Mouse (Mus musculus) macrophage (primary cell): ENCODE results near the gene Slc16a10. TPM values are rescaled to one million over a fixed set of nuclear protein-coding genes. Genes with fewer than 3 reads are reported as not detected.
A peak's percentile ranks its signal among the peaks of the same experiment; 100 is the strongest.

ENCODE experiments used
- H3K27ac ChIP-seq: fragments of 350-480 bp; formaldehyde crosslinking; 2 replicates; pipeline ENCODE4 v1.9.0; 2021
- H3K36me3 ChIP-seq: fragments of 350-480 bp; formaldehyde crosslinking; 2 replicates; pipeline ENCODE4 v1.9.0; 2021; ENCODE audit errors: inconsistent target
- H3K4me3 ChIP-seq: fragments of 350-480 bp; formaldehyde crosslinking; 2 replicates; pipeline ENCODE4 v1.9.0; 2021; ENCODE audit errors: inconsistent target
- H3K79me2 ChIP-seq: fragments of 350-480 bp; formaldehyde crosslinking; 2 replicates; pipeline ENCODE4 v1.9.0; 2021; ENCODE audit errors: inconsistent target
- WGBS: methylation state at CpG from one replicate; pipeline ENCODE4 v1.1.7; 2026; ENCODE audit warnings: inconsistent platforms; ENCODE audit not compliant: missing documents; 5-methylcytosine and 5-hydroxymethylcytosine counted together
- polyA plus RNA-seq: library from polyadenylated mRNA; stranded (reverse); fragments of 250-400 nt; gene quantifications from 3 replicates; pipeline ENCODE4 v1.2.4, GENCODE M21; 2018; ENCODE audit warnings: inconsistent platforms

The Slc16a10 gene
- polyA plus RNA-seq, 1 experiment from 2014 or later: 32.9 TPM

GRCm38 (mm10) chr10:40083556-40083955 lies 58.5 kb downstream of the Slc16a10 start:
- H3K36me3 ChIP-seq: no peaks in the 10 kb centered on the region
- WGBS: 93% methylated on average over 4 of the region's 4 CpGs
- H3K27ac ChIP-seq: no peak overlapping the region
- no peak overlapping the region for H3K4me3 ChIP-seq
- peaks cover 83% of the 10 kb centered on the region for H3K79me2 ChIP-seq

GRCm38 (mm10) chr10:40082668-40083067 lies 59.4 kb downstream of the Slc16a10 start:
- Histone ChIP-seq H3K27ac (no peak overlapping the region), H3K36me3 (no peaks in the 10 kb centered on the region)
- 95% methylated on average over 7 of the region's 7 CpGs for WGBS

GRCm38 (mm10) chr10:40080533-40080932 lies 61.5 kb downstream of the Slc16a10 start:
- 84% methylated on average over 10 of the region's 10 CpGs for WGBS
- Histone ChIP-seq H3K79me2 (peaks cover 58% of the 10 kb centered on the region), H3K27ac (no peak overlapping the region), H3K36me3 (0 out of 2 replicates have a peak, but pooled peaks cover 10% of the 10 kb centered on the region), H3K4me3 (no peak overlapping the region)

More at GRCm38 (mm10) chr10:40082668-40083067, 59.4 kb downstream of the Slc16a10 start:
- H3K79me2 ChIP-seq: peaks cover 74% of the 10 kb centered on the region
- H3K4me3 ChIP-seq: no peak overlapping the region

- Histone ChIP-seq H3K36me3 (0 out of 2 replicates have a peak, but pooled peaks cover 10% of the 10 kb centered on the region), H3K4me3 (no peak overlapping the region), H3K27ac (no peak overlapping the region), H3K79me2 (peaks cover 45% of the 10 kb centered on the region)
- WGBS: 92% methylated on average over 2 of the region's 2 CpGs
Observed at GRCm38 (mm10) chr10:40079256-40079655, 62.8 kb downstream of the Slc16a10 start.

GRCm38 (mm10) chr10:40077960-40078353 lies 64.1 kb downstream of the Slc16a10 start:
- 0 out of 2 replicates have a peak, but pooled peaks cover 10% of the 10 kb centered on the region for H3K36me3 ChIP-seq
- 97% methylated on average over 6 of the region's 6 CpGs for WGBS
- H3K79me2 ChIP-seq: peaks cover 40% of the 10 kb centered on the region
- H3K4me3 ChIP-seq: no peak overlapping the region
- peak overlapping the region; percentile 17; the same call in 1 of the 2 replicates for H3K27ac ChIP-seq

- H3K27ac ChIP-seq: no peak overlapping the region
- WGBS: 42% methylated on average over 4 of the region's 4 CpGs
- H3K4me3 ChIP-seq: no peak overlapping the region
- H3K79me2 ChIP-seq: peaks cover 40% of the 10 kb centered on the region
- H3K36me3 ChIP-seq: 0 out of 2 replicates have a peak, but pooled peaks cover 10% of the 10 kb centered on the region
Observed at GRCm38 (mm10) chr10:40077346-40077959, 64.6 kb downstream of the Slc16a10 start.

- no peak overlapping the region for H3K4me3 ChIP-seq
- 34% methylated on average over 6 of the region's 6 CpGs for WGBS
- H3K27ac ChIP-seq: no peak overlapping the region
- 0 out of 2 replicates have a peak, but pooled peaks cover 10% of the 10 kb centered on the region for H3K36me3 ChIP-seq
- H3K79me2 ChIP-seq: peaks cover 28% of the 10 kb centered on the region; the same call in 1 of the 2 replicates
Observed at GRCm38 (mm10) chr10:40073608-40074007, 68.5 kb downstream of the Slc16a10 start.

GRCm38 (mm10) chr10:40070684-40071083 lies 71.4 kb downstream of the Slc16a10 start:
- no peaks in the 10 kb centered on the region for H3K36me3 ChIP-seq
- H3K4me3 ChIP-seq: no peak overlapping the region
- 88% methylated on average over 9 of the region's 9 CpGs for WGBS
- H3K79me2 ChIP-seq: peaks cover 23% of the 10 kb centered on the region; the same call in 1 of the 2 replicates
- H3K27ac ChIP-seq: 0 out of 2 replicates have a peak overlapping the region, but pooled peaks have one; percentile 10

GRCm38 (mm10) chr10:40069270-40069669 lies 72.8 kb downstream of the Slc16a10 start:
- 49% methylated on average over 4 of the region's 4 CpGs for WGBS

GRCm38 (mm10) chr10:40068595-40068994 lies 73.5 kb downstream of the Slc16a10 start:
- no peak overlapping the region for H3K4me3 ChIP-seq
- H3K79me2 ChIP-seq: peaks cover 22% of the 10 kb centered on the region; the same call in 1 of the 2 replicates
- no peaks in the 10 kb centered on the region for H3K36me3 ChIP-seq
- H3K27ac ChIP-seq: peak overlapping the region; percentile 77
- 29% methylated on average over 10 of the region's 10 CpGs for WGBS

More at GRCm38 (mm10) chr10:40069270-40069669, 72.8 kb downstream of the Slc16a10 start:
- H3K27ac ChIP-seq: peak overlapping the region; percentile 77
- H3K4me3 ChIP-seq: no peak overlapping the region
- H3K79me2 ChIP-seq: peaks cover 23% of the 10 kb centered on the region; the same call in 1 of the 2 replicates
- no peaks in the 10 kb centered on the region for H3K36me3 ChIP-seq

GRCm38 (mm10) chr10:40067529-40067928 lies 74.5 kb downstream of the Slc16a10 start:
- WGBS: 100% methylated on average over 1 of the region's 1 CpGs
- peaks cover 11% of the 10 kb centered on the region; the same call in 1 of the 2 replicates for H3K79me2 ChIP-seq
- H3K36me3 ChIP-seq: no peaks in the 10 kb centered on the region
- no peak overlapping the region for H3K4me3 ChIP-seq
- peak overlapping the region; percentile 77; the same call in 1 of the 2 replicates for H3K27ac ChIP-seq

GRCm38 (mm10) chr10:40067071-40067470 lies 75.0 kb downstream of the Slc16a10 start:
- H3K79me2 ChIP-seq: peaks cover 7% of the 10 kb centered on the region; the same call in 1 of the 2 replicates
- no peaks in the 10 kb centered on the region for H3K36me3 ChIP-seq
- WGBS: no CpG with 5 or more reads among the region's 1 CpGs
- H3K4me3 ChIP-seq: no peak overlapping the region
- 0 out of 2 replicates have a peak overlapping the region, but pooled peaks have one; percentile 7 for H3K27ac ChIP-seq

- Histone ChIP-seq H3K79me2 (no peaks in the 10 kb centered on the region), H3K27ac (no peak overlapping the region), H3K4me3 (no peak overlapping the region), H3K36me3 (no peaks in the 10 kb centered on the region)
- WGBS: 93% methylated on average over 3 of the region's 3 CpGs
Observed at GRCm38 (mm10) chr10:40065357-40065756, 76.7 kb downstream of the Slc16a10 start.

- no peak overlapping the region for H3K27ac ChIP-seq
- 92% methylated on average over 5 of the region's 5 CpGs for WGBS
- peaks cover 13% of the 10 kb centered on the region for H3K79me2 ChIP-seq
- no peaks in the 10 kb centered on the region for H3K36me3 ChIP-seq
- H3K4me3 ChIP-seq: no peak overlapping the region
Observed at GRCm38 (mm10) chr10:40063291-40063890, 78.7 kb downstream of the Slc16a10 start.

GRCm38 (mm10) chr10:40062812-40063211 lies 79.2 kb downstream of the Slc16a10 start:
- 89% methylated on average over 6 of the region's 6 CpGs for WGBS
- Histone ChIP-seq H3K4me3 (no peak overlapping the region), H3K79me2 (peaks cover 14% of the 10 kb centered on the region), H3K27ac (no peak overlapping the region), H3K36me3 (no peaks in the 10 kb centered on the region)
